Mouse (Mus musculus) neural tube, embryonic 14.5 days (tissue): Measurements from ENCODE around the gene Hist1h4b. TPM values are rescaled to one million over a fixed set of nuclear protein-coding genes. Genes with fewer than 3 reads are reported as not detected.
"Not testable (repeated sequence)": the region's sequence is repeated elsewhere in the genome, so short reads cannot be mapped to it uniquely, and the experiment has no call there.

ENCODE experiments used
- ATAC-seq: fragments of 200-750 bp; cut with Nextera tagmentation; 2 replicates; pipeline ENCODE4 v1.8.0; 2017; ENCODE audit warnings: low read depth, mild to moderate bottlenecking, moderate TSS enrichment, moderate library complexity
- H3K27ac ChIP-seq: fragments of 300-500 bp; sonication (generic); 2 replicates; pipeline ENCODE4 v1.5.1; 2014; ENCODE audit warnings: low read depth, mild to moderate bottlenecking, control low read depth, low read length, moderate library complexity, mixed read lengths
- H3K27me3 ChIP-seq: fragments of 300-500 bp; sonication (generic); 2 replicates; pipeline ENCODE4 v1.6.1; 2014; ENCODE audit warnings: low read length; ENCODE audit not compliant: control insufficient read depth, insufficient read depth
- H3K36me3 ChIP-seq: fragments of 300-500 bp; sonication (generic); 2 replicates; pipeline ENCODE4 v1.6.1; 2014; ENCODE audit warnings: low read length, mixed read lengths; ENCODE audit not compliant: control insufficient read depth, insufficient read depth
- H3K4me1 ChIP-seq: fragments of 300-500 bp; sonication (generic); 2 replicates; pipeline ENCODE4 v1.6.1; 2014; ENCODE audit warnings: low read length; ENCODE audit not compliant: control insufficient read depth, insufficient read depth
- H3K4me2 ChIP-seq: fragments of 300-500 bp; sonication (generic); 2 replicates; pipeline ENCODE4 v1.6.1; 2014; ENCODE audit warnings: mild to moderate bottlenecking, low read depth, low read length, control low read depth
- H3K4me3 ChIP-seq: fragments of 300-500 bp; sonication (generic); 2 replicates; pipeline ENCODE4 v1.5.1; 2014; ENCODE audit warnings: low read depth, low read length, control low read depth, mixed read lengths
- H3K9ac ChIP-seq: fragments of 300-500 bp; sonication (generic); replicated peaks from 2 replicates; pipeline ENCODE4 v1.6.1; 2014; ENCODE audit warnings: low read depth, mild to moderate bottlenecking, control low read depth, low read length, mixed read lengths
- H3K9me3 ChIP-seq: fragments of 300-500 bp; sonication (generic); 2 replicates; pipeline ENCODE4 v1.6.1; 2016; ENCODE audit warnings: low read length; ENCODE audit not compliant: control insufficient read depth
- WGBS: fragments of 180-500 bp; shearing (Covaris S2); extraction: QIAGEN DNeasy Blood & Tissue Kit; methylation state at CpG from one replicate; pipeline ENCODE4 v1.1.7; 2014; 5-methylcytosine and 5-hydroxymethylcytosine counted together
- polyA plus RNA-seq: library from polyadenylated mRNA; unstranded; fragments of >200 nt; fragmentation: Nextera tagmentation; extraction: Ambion mirVana; gene quantifications from 2 replicates; pipeline ENCODE4 v1.2.1, GENCODE M21; 2014

The Hist1h4b gene
- polyA plus RNA-seq: 1.8 TPM in 1 of 2 replicates, not detected in the other

DNA sequence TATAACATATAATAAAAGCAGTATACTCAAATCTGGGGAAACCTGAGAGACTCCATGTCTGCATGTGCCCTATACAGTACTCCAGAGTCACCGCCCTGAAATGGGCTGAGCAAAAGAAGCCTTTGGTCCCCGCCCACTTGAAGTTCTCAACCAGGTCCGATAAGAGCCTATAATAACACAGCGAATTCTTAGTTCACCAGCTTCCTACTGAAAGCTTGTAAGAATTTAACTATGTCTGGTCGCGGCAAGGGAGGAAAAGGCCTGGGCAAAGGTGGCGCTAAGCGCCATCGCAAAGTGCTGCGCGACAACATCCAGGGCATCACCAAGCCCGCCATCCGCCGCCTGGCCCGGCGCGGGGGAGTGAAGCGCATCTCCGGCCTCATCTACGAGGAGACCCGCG, at the start of gene Hist1h4b:
Hist1h4b (plus strand) TSS at position 224 of the 400 bp plus-strand sequence.
- Histone ChIP-seq H3K27me3 (no peaks in the 10 kb centered on the region), H3K9me3 (no peaks in the 10 kb centered on the region), H3K4me2 (peak within 1 kb of the TSS; percentile 51), H3K4me1 (no peaks in the 10 kb centered on the region; the same call in none of the 2 replicates), H3K9ac (no peak within 1 kb of the TSS), H3K36me3 (no peaks in the 10 kb centered on the region), H3K4me3 (peak within 1 kb of the TSS; percentile 25), H3K27ac (peak within 1 kb of the TSS; percentile 68; the same call in 1 of the 2 replicates)
- WGBS: under 1% methylated on average over 17 of the region's 22 CpGs
- ATAC-seq: peak; percentile 75

DNA sequence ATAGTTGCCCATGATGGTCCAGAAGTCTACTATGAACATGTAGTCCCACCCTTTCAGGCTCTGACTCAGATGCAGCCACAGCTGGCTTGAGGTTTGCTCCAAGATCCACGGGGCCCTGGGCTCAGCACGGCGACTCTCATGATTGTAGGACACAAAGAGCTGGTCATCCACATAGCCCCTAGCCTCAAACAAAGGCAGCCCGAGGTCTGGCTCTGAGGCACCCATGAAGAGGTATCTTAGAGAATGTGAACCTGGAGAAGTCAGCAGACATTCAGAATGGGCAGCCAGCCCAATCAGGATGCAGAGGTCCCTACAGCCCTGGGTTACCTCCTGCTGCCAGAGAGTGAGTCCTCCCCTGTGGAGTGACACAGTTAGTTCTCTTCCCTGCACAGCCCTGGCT, 48.8 kb upstream of the Hist1h4b start:
- Histone ChIP-seq H3K4me3 (no peak overlapping the region), H3K27ac (no peak overlapping the region), H3K27me3 (no peaks in the 10 kb centered on the region), H3K4me2 (no peak overlapping the region), H3K9me3 (no peaks in the 10 kb centered on the region), H3K36me3 (no peaks in the 10 kb centered on the region), H3K9ac (no peak overlapping the region), H3K4me1 (no peaks in the 10 kb centered on the region)
- 88% methylated on average over 4 of the region's 4 CpGs for WGBS
- no peak for ATAC-seq

DNA sequence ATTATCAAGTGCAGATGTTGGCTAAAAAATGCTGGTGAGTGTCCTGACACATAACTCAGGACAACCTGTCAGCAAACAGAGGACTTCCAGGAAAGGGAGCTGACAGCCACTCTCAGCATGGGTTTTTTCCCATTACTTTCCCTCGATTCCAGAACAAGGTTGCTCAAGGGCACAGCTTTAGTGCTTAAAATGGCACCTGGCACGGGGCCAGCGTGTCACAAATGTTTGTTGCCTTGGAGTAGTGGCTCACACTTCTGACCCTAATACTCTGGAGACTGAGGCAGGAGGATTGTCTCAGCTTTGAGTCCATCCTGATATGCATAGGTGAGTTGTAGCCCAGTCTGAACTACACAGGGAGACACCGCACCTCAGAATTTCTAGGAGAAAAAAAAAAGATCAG, 48.2 kb upstream of the Hist1h4b start:
- H3K27me3 ChIP-seq: no peaks in the 10 kb centered on the region
- ATAC-seq: no peak
- H3K4me2 ChIP-seq: no peak overlapping the region
- H3K36me3 ChIP-seq: no peaks in the 10 kb centered on the region
- H3K4me1 ChIP-seq: no peaks in the 10 kb centered on the region
- H3K4me3 ChIP-seq: no peak overlapping the region
- H3K9me3 ChIP-seq: no peaks in the 10 kb centered on the region
- H3K27ac ChIP-seq: no peak overlapping the region
- no peak overlapping the region for H3K9ac ChIP-seq
- 77% methylated on average over 4 of the region's 4 CpGs for WGBS

DNA sequence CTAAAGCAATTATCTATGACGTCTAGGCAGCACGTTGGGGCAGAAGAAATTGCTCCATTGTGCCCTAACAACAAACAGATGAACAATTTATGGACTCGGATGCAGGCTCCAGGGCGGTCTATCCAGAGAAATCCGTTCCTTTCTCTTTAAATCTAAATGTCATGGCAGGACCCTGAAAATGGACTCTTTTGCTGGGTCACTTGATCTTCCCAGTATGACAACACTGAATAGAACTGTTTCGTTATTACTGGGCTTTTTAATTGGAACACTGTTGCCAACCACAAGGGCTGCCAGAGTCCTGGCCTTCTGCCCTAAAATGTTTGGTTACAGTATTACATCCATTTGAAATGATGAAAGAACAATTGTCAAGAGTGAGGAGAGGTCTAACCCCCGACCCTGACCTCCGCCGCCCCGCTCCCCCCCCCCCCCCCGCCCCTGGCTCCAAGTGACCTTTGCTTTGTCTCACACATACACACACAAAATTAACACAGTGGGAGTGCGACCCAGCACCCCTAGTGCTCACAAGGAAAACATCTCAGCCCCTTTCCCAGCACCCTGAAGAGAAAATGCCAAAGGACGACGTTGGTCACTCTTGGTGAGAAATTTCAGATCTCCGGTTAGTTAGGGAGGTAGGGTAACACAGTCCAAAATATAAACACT, 47.0 kb upstream of the Hist1h4b start:
- Histone ChIP-seq H3K4me1 (no peaks in the 10 kb centered on the region), H3K4me2 (peak overlapping the region; percentile 54), H3K36me3 (no peaks in the 10 kb centered on the region), H3K9me3 (no peaks in the 10 kb centered on the region), H3K27me3 (no peaks in the 10 kb centered on the region), H3K27ac (no peak overlapping the region), H3K4me3 (peak overlapping the region; percentile 28), H3K9ac (peak overlapping the region; percentile 41)
- WGBS: 9% methylated on average over 13 of the region's 15 CpGs
- no peak for ATAC-seq

DNA sequence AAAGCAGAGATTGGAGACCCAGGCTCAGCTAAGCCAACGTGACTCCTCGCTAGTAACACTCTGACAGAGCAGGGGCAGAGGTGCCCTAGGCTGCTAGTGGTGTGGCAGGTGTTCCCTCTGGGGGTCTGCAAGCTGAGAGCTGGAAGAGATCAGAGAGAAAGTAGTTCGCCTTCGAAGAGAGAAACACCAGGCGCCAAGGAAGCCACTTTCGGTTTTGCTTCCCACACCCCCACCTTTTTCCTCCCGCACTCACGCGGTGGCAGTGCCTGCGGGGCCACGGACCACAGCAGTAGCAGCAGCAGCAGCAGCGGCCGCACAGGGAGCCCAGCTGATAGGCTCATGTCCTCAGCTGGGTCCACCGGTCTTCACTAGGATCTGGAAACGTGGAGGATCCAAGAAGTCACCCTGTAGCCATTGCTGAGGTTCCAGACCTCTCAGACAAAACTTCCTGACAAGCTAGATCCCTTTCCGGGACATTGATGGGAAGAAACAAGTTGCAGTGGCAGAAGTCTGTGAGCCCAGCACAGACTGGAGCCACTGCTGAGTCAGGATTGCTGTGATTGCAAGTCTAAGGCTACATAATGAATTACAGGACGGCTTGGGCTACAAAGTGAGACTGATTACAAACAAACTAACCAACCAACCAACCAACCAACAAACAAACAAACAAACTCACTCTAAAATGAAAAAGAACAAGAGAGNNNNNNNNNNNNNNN, 46.3 kb upstream of the Hist1h4b start, which contains the start of gene Hfe:
Hfe (minus strand) TSS at position 481 of the 716 bp plus-strand sequence.
- Histone ChIP-seq H3K9ac (peak within 1 kb of the TSS; percentile 41), H3K27ac (no peak within 1 kb of the TSS), H3K4me2 (peak within 1 kb of the TSS; percentile 54), H3K4me3 (peak within 1 kb of the TSS; percentile 28), H3K4me1 (no peaks in the 10 kb centered on the region), H3K36me3 (no peaks in the 10 kb centered on the region), H3K27me3 (no peaks in the 10 kb centered on the region), H3K9me3 (no peaks in the 10 kb centered on the region)
- peak; percentile 69; the same call in 1 of the 2 replicates for ATAC-seq
- WGBS: 3% methylated on average over 17 of the region's 17 CpGs

DNA sequence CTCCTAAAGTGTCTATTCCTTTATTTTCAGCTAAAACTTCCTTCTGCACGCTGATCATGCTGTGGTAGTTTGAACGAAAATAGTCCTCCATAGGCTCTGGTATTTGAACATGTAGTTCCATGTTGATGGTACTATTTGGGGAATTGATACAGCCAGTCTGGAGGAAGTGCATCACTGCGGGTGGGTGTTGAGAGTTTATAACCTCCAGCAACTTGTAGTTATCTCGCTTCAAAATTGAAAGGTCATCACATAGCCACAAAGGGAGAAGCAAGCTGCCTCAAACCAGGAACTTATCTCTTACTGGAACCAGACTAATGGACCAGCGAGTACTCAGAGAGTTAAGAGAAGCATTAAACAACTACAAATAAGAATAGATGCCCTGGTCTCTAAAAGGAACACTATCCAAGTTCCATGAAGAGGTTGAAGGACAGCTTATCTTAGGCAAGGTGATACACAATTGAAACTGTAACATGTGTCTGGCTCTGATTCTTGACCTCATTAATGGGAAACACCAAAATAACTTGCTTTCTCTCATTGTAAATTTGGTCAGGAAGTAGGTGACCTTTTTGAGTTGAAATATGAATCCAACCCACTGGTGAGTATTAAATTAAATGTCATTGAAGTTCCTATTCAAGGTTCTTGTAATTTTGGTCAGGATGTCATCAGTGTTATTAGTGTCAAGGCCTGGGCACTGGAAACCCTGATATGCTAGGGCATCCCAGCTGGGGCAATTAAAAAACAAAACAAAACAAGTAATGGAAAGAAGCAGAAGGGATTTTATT, 40.4 kb upstream of the Hist1h4b start:
- H3K27ac ChIP-seq: no peak overlapping the region
- H3K9ac ChIP-seq: no peak overlapping the region
- 82% methylated on average over 5 of the region's 5 CpGs for WGBS

DNA sequence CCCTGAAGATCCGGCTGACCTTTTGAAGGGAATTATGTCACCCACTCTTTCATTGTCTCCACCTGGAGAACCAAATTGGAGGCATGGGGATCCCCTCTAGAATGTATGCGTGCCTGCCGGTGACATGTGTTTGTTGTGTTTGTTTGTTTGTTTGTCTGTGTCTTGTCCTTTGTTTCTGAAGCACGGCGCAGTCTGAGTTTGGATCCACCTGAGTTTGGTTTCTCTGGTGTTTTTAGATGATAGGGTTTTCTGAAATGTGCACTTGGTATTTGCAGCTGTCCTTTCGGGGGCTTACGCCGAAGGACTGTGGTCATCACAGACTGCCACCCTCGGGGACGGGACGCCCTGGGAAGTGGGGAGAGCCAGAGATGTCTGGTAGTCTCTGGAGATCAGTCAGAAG, 39.6 kb upstream of the Hist1h4b start:
- Histone ChIP-seq H3K9me3 (no peaks in the 10 kb centered on the region), H3K36me3 (no peaks in the 10 kb centered on the region), H3K4me2 (no peak overlapping the region), H3K9ac (no peak overlapping the region), H3K4me1 (no peaks in the 10 kb centered on the region), H3K27ac (no peak overlapping the region), H3K4me3 (no peak overlapping the region), H3K27me3 (no peaks in the 10 kb centered on the region)
- WGBS: 63% methylated on average over 11 of the region's 11 CpGs
- ATAC-seq: no peak

More for the DNA sequence above, 40.4 kb upstream of the Hist1h4b start:
- Histone ChIP-seq H3K4me1 (no peaks in the 10 kb centered on the region), H3K9me3 (no peaks in the 10 kb centered on the region), H3K27me3 (no peaks in the 10 kb centered on the region), H3K36me3 (no peaks in the 10 kb centered on the region), H3K4me3 (no peak overlapping the region), H3K4me2 (no peak overlapping the region)
- ATAC-seq: no peak

DNA sequence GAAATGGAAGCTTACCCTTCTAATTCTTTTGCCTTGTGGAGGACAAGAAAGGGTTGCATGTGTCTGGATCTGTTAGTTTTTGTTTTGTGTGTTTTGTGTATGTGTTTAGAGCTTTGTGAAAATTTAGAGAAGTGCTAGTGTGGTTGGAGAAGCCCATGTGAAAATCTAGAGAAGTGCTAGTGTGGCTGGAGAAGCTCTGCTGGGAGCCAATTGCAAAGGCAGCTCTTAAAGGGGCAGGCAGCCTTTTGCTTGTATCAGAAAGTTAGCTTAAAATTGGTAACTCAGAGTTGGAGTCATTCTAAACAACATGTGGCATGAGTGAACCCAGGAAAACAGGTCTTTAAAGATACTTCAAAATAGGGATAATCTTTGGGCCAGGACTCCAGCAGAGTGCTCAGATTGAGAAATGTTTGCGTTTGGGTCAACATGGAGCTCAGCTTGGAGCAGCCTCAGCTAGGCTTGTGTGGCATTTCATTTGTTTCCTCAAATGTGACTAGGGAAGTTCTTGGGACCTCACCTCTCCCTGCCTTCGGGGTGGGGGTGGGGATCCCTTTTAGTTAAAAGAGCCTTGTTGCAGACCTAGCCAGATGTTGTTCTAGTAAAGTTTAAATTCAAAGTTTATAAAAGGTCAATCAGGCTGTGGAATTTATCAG, 39.1 kb upstream of the Hist1h4b start:
- not testable (repeated sequence) for H3K4me2 ChIP-seq, ATAC-seq, H3K9me3 ChIP-seq, H3K4me1 ChIP-seq, H3K27me3 ChIP-seq, H3K36me3 ChIP-seq, H3K9ac ChIP-seq, H3K27ac ChIP-seq, H3K4me3 ChIP-seq
- 18% methylated on average over 2 of the region's 2 CpGs for WGBS
